Mouse (Mus musculus) gastrocnemius, adult 8-10 months (tissue): ENCODE data around the gene Nampt. TPM values are rescaled to one million over a fixed set of nuclear protein-coding genes. Genes with fewer than 3 reads are reported as not detected.
A peak's percentile ranks its signal among the peaks of the same experiment; 100 is the strongest.

Source experiments
- DNase-seq, 2 experiments: peaks; one replicate each; pipeline ENCODE4 v3.0.0; 2022; ENCODE audit warnings: low spot score in 2 of 2
- total RNA-seq, 4 experiments: library from RNA; stranded (reverse); gene quantifications; 2 replicates each; pipeline ENCODE4 v1.2.4; 2022

Nampt gene
- total RNA-seq, 4 experiments from 2014 or later, result 74.9 to 84.8 (median 79.8) TPM

DNA sequence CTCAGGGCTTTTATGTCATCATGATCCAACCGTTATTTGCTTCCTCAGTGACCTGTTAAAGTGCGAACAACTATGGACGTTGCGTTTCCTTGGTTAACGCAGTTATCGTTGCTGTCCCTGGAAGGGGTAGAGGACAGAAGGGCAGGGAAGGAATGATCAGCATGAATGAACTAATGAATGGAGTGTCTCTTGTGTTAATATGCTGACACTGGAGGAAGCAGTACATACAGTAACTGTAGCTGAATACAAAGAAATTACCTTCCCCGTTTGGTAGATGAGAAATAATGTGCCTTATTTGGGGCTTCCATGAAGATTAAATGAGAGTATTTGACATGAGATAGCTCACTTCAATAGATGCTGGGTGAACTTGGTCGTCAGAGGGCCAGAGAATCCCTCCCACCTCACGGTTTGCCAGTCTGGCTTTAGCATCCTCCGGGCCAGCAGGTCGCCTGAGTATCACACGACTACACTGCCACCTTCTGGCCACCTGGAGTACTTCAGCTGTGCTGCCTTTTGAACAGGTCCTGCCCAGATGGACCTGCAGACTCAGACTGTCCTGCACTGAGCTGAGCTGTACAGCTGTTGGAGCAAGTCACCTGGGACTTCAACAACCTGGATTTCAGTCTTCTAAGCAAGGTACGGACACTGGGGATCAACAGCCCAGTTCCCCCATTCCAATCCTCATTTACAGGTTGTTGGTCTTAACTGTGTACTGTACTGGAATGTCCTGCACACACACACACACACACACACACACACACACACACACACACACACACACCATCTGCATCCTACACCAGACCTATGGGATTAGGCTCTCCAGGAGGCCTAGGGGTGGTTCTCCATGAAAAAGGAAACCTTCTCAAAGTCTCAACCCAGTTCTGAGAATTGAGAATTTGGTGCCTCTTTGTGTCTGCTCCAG is 78.1 kb downstream of the Nampt start:
- DNase-seq, result peak; percentile 84 to 87

DNA sequence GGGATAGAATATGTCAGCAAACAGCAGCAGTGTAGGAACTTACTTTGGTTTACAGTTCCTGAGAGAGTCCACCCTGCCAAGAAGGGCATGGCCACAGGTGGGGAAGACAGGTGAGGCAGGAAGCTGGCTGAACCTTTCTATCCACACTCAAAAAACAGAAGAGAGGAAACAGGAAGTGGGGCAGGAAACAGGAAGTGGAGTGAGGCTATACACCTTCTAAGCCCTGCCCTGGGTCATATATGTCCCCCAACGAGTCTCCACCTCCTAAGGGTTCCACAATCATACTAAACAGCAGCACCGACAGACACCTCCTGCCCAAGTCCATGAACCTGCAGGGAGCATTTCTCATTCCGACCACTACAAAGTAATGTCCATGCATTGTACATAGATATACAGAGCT is 81.7 kb downstream of the Nampt start:
- DNase-seq, result no peak

Other genes with a start within 250 kb of the Nampt start
- 100 to 1,000 TPM; 183 to 225 (median 208) TPM for gene Sypl, start 134.3 kb downstream of the Nampt start, total RNA-seq